Mouse (Mus musculus): ENCODE measurements around the gene Hist1h3b.
"Not testable (repeated sequence)": the region's sequence is repeated elsewhere in the genome, so short reads cannot be mapped to it uniquely, and the experiment has no call there.

The Hist1h3b gene

GRCm38 (mm10) chr13:23752067-23752741 is at the start of gene Hist1h3b:
Gene Hist1h3b (plus strand): TSS chr13:23752267.
- peak; percentile 87 for DNase-seq (ENCODE audit: extremely low spot score, low spot score)

GRCm38 (mm10) chr13:23702801-23703200 is 49.3 kb upstream of the Hist1h3b start:
- DNase-seq (ENCODE audit: extremely low spot score, low spot score), result not testable (repeated sequence)

- DNase-seq (ENCODE audit: extremely low spot score, low spot score), result no peak
These were observed 46.2 kb upstream of the Hist1h3b start for GRCm38 (mm10) chr13:23705751-23706356.

GRCm38 (mm10) chr13:23706771-23707170 is 45.3 kb upstream of the Hist1h3b start:
- DNase-seq (ENCODE audit: extremely low spot score, low spot score), result no peak

GRCm38 (mm10) chr13:23708041-23708440 is 44.0 kb upstream of the Hist1h3b start:
- no peak for DNase-seq (ENCODE audit: extremely low spot score, low spot score)

- no peak for DNase-seq (ENCODE audit: extremely low spot score, low spot score)
These were observed 43.4 kb upstream of the Hist1h3b start for GRCm38 (mm10) chr13:23708654-23709053.

- DNase-seq (ENCODE audit: extremely low spot score, low spot score), result peak; percentile 38
These were observed 42.2 kb upstream of the Hist1h3b start for GRCm38 (mm10) chr13:23709714-23710373.

- peak; percentile 50 for DNase-seq (ENCODE audit: extremely low spot score, low spot score)
These were observed 41.5 kb upstream of the Hist1h3b start, which contains the start of gene Hfe for GRCm38 (mm10) chr13:23710374-23711089. Gene Hfe (minus strand): TSS chr13:23710854.

- no peak for DNase-seq (ENCODE audit: extremely low spot score, low spot score)
These were observed 35.6 kb upstream of the Hist1h3b start for GRCm38 (mm10) chr13:23716261-23717042.

GRCm38 (mm10) chr13:23717176-23717575 is 34.9 kb upstream of the Hist1h3b start:
- peak; percentile 11 for DNase-seq (ENCODE audit: extremely low spot score, low spot score)

- peak; percentile 11 for DNase-seq (ENCODE audit: extremely low spot score, low spot score)
These were observed 34.3 kb upstream of the Hist1h3b start for GRCm38 (mm10) chr13:23717593-23718245.

- DNase-seq (ENCODE audit: extremely low spot score, low spot score), result no peak
These were observed 27.8 kb upstream of the Hist1h3b start for GRCm38 (mm10) chr13:23724239-23724638.

- no peak for DNase-seq (ENCODE audit: extremely low spot score, low spot score)
These were observed 26.9 kb upstream of the Hist1h3b start for GRCm38 (mm10) chr13:23725213-23725612.

GRCm38 (mm10) chr13:23728472-23729191 is 23.4 kb upstream of the Hist1h3b start:
- peak; percentile 11 for DNase-seq (ENCODE audit: extremely low spot score, low spot score)

GRCm38 (mm10) chr13:23729192-23729525 is 22.9 kb upstream of the Hist1h3b start:
- DNase-seq (ENCODE audit: extremely low spot score, low spot score), result no peak

- peak; percentile 10 for DNase-seq (ENCODE audit: extremely low spot score, low spot score)
These were observed 22.4 kb upstream of the Hist1h3b start for GRCm38 (mm10) chr13:23729706-23730105.

GRCm38 (mm10) chr13:23730479-23730878 is 21.6 kb upstream of the Hist1h3b start:
- DNase-seq (ENCODE audit: extremely low spot score, low spot score), result peak; percentile 8

GRCm38 (mm10) chr13:23732156-23732804 is 19.8 kb upstream of the Hist1h3b start:
- no peak for DNase-seq (ENCODE audit: extremely low spot score, low spot score)

- DNase-seq (ENCODE audit: extremely low spot score, low spot score), result no peak
These were observed 15.0 kb upstream of the Hist1h3b start for GRCm38 (mm10) chr13:23737091-23737490.
